In the genomic region with DNA sequence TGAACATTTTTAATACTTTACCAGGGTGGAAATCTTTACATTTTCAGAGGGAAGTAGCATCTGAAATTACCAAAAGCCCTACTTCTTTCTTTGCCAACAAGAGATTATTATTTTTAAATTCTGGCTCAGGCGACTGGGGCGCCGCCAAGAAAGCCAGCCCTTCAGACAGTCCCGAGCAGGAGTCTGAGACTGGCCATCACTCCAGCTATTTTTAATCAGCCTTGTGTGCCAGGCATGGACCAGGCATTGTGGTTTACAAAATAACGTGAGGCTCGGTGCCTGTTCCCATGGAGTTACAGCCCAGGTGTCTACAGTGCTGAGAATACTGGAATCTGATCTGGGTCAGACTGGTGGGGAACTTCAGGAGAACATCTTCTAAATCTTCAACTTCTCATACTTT, we compare ENCODE assay signal across 13 mouse cellular contexts. TPM values are rescaled to one million over a fixed set of nuclear protein-coding genes. Genes with fewer than 3 reads are reported as not detected.
A peak's percentile ranks its signal among the peaks of the same experiment; 100 is the strongest.
DNase-seq lines count a peak whose midpoint lies in the region; ATAC-seq lines count a peak whose summit lies in the region.
"Had no signal": no experiment of that assay in that cellular context is flagged by ENCODE, and none has a peak within 500 bp of the region (broad histone marks: within the 10 kb centered on the region; RNA-seq: fewer than 3 reads in every experiment).

No protein-coding gene starts in this region.

- H3K4me1 ChIP-seq in heart, embryonic 12.5 days (replicated peaks): peaks cover 27% of the 10 kb centered on the region
- H3K4me1 ChIP-seq in kidney, embryonic 14.5 days (ENCODE audit: control insufficient read depth, insufficient read depth, low read length): peaks cover 2% of the 10 kb centered on the region; the same call in 1 of the 2 replicates
- H3K4me1 ChIP-seq in hindbrain, embryonic 16.5 days (ENCODE audit: control insufficient read depth, insufficient read depth, low read depth, low read length): 0 out of 2 replicates have a peak, but pooled peaks cover 2% of the 10 kb centered on the region

- H3K4me2 ChIP-seq in heart, embryonic 12.5 days: no peak overlapping the region
- no peak overlapping the region for H3K4me2 ChIP-seq in kidney, embryonic 14.5 days (replicated peaks; ENCODE audit: low read depth, low read length)
- no peak overlapping the region for H3K4me2 ChIP-seq in hindbrain, embryonic 16.5 days (ENCODE audit: low read length)
- H3K4me2 ChIP-seq: liver, embryonic 11.5 days had no signal

- no peak for ATAC-seq in heart, embryonic 12.5 days (ENCODE audit: insufficient number of reproducible peaks, low FRiP score)
- no peak for ATAC-seq in kidney, embryonic 14.5 days (ENCODE audit: low FRiP score, low TSS enrichment)
- ATAC-seq in hindbrain, embryonic 16.5 days: no peak

- H3K27ac ChIP-seq in heart, embryonic 12.5 days (ENCODE audit: poor library complexity, severe bottlenecking): peak overlapping the region; percentile 29; the same call in 1 of the 2 replicates
- H3K27ac ChIP-seq in kidney, embryonic 14.5 days (ENCODE audit: low read depth, low read length): no peak overlapping the region
- H3K27ac ChIP-seq in hindbrain, embryonic 16.5 days (ENCODE audit: low read depth, low read length): no peak overlapping the region
- H3K27ac ChIP-seq: hindbrain, postnatal 0 days; macrophage had no signal

- no peaks in the 10 kb centered on the region for H3K27me3 ChIP-seq in heart, embryonic 12.5 days (replicated peaks)
- H3K27me3 ChIP-seq in kidney, embryonic 14.5 days (ENCODE audit: control insufficient read depth, insufficient read depth, low read length): no peaks in the 10 kb centered on the region
- H3K27me3 ChIP-seq in hindbrain, embryonic 16.5 days (replicated peaks; ENCODE audit: control insufficient read depth, insufficient read depth, low read length): no peaks in the 10 kb centered on the region

- H3K9me3 ChIP-seq in heart, embryonic 12.5 days (replicated peaks): no peaks in the 10 kb centered on the region
- H3K9me3 ChIP-seq in kidney, embryonic 14.5 days (ENCODE audit: control insufficient read depth, low read length): no peaks in the 10 kb centered on the region
- H3K9me3 ChIP-seq in hindbrain, embryonic 16.5 days (ENCODE audit: control insufficient read depth, low read length): no peaks in the 10 kb centered on the region

- H3K36me3 ChIP-seq in heart, embryonic 12.5 days: no peaks in the 10 kb centered on the region
- no peaks in the 10 kb centered on the region for H3K36me3 ChIP-seq in kidney, embryonic 14.5 days (ENCODE audit: control insufficient read depth, insufficient read depth, low read length)
- no peaks in the 10 kb centered on the region for H3K36me3 ChIP-seq in hindbrain, embryonic 16.5 days (ENCODE audit: control insufficient read depth, insufficient read depth, low read length)

- no peak overlapping the region for H3K4me3 ChIP-seq in heart, embryonic 12.5 days
- no peak overlapping the region for H3K4me3 ChIP-seq in kidney, embryonic 14.5 days (ENCODE audit: low read length)
- H3K4me3 ChIP-seq in hindbrain, embryonic 16.5 days (ENCODE audit: low read length): no peak overlapping the region

- DNase-seq in cerebellum, adult 11 months: peak; percentile 7
- no peak for DNase-seq in cerebellum, adult 8-10 months
- DNase-seq in ovary, postnatal 36 days (ENCODE audit: low spot score): peak; percentile 38
- DNase-seq in ovary, adult 18-20 months (ENCODE audit: low spot score): no peak
- DNase-seq in Muller cell, postnatal 12 days (ENCODE audit: inconsistent ontology term): no peak
- DNase-seq: B cell, adult 2 months; kidney, postnatal 14 days had no signal

- 45% methylated on average over 6 of the region's 6 CpGs for WGBS in heart, embryonic 12.5 days
- WGBS in kidney, embryonic 14.5 days: 89% methylated on average over 6 of the region's 6 CpGs
- WGBS in hindbrain, embryonic 16.5 days: 76% methylated on average over 6 of the region's 6 CpGs

- no peak overlapping the region for H3K9ac ChIP-seq in heart, embryonic 12.5 days
- H3K9ac ChIP-seq in kidney, embryonic 14.5 days (ENCODE audit: low read depth, low read length): no peak overlapping the region
- H3K9ac ChIP-seq in hindbrain, embryonic 16.5 days (ENCODE audit: low read depth, low read length): no peak overlapping the region

RNA-seq across cellular contexts. Expression of gene Grb14, which starts 58.5 kb away (rescaled TPM):
- polyA plus RNA-seq in heart, embryonic 12.5 days (2016; fragmentation: Nextera tagmentation; extraction: Ambion mirVana): 64.6 and 67.9 TPM in 2 replicates
- polyA plus RNA-seq in kidney, embryonic 14.5 days (2014; fragmentation: Nextera tagmentation; extraction: Ambion mirVana): 23.9 and 32.4 TPM in 2 replicates
- polyA plus RNA-seq in hindbrain, embryonic 16.5 days (2015; fragmentation: Nextera tagmentation; extraction: Ambion mirVana): 27.9 and 29.7 TPM in 2 replicates
- polyA plus RNA-seq: macrophage had no signal

Comparison
In these comparisons a context has a peak if more than half of its experiments do, and no peak if none do; other contexts are left out.
1. DNase-seq: peak in cerebellum, adult 11 months (single experiment) and ovary, postnatal 36 days (single experiment); none in cerebellum, adult 8-10 months (single experiment), ovary, adult 18-20 months (single experiment) and Muller cell, postnatal 12 days (single experiment).